Mouse (Mus musculus) liver, adult 2 months (tissue): Measurements from ENCODE around the gene Mgrn1.

Experiments
- CTCF ChIP-seq: fragments of 200-500 bp; IDR thresholded peaks from 2 replicates; pipeline ENCODE4 v1.5.1; 2011; ENCODE audit warnings: low read depth, low read length, control low read depth
- POLR2A ChIP-seq: fragments of 200-500 bp; IDR thresholded peaks from 2 replicates; pipeline ENCODE4 v1.6.1; 2011; ENCODE audit warnings: low read length, control low read depth; ENCODE audit not compliant: insufficient read depth; ENCODE audit errors: extremely low read depth

GRCm38 (mm10) chr16:4890201-4890709 is 4.2 kb downstream of the Mgrn1 start:
- TF ChIP-seq POLR2A (no peak), CTCF (no peak)
